Mouse (Mus musculus): ENCODE measurements around the gene Cryzl1. TPM values are rescaled to one million over a fixed set of nuclear protein-coding genes. Genes with fewer than 3 reads are reported as not detected.

The Cryzl1 gene
- polyA plus RNA-seq, 1 experiment from 2014 or later, result 54.5 TPM

- Histone ChIP-seq H3K4me3 (ENCODE audit: low read depth, low read length) (no peak overlapping the region), H3K9ac (ENCODE audit: low read depth, low read length) (no peak overlapping the region), H3K27ac (ENCODE audit: low read depth, low read length) (no peak overlapping the region), H3K27me3 (ENCODE audit: control insufficient read depth, insufficient read depth, low read length) (no peaks in the 10 kb centered on the region), H3K36me3 (ENCODE audit: control insufficient read depth, insufficient read depth, low read length) (peaks cover 10% of the 10 kb centered on the region), H3K4me2 (no peak overlapping the region), H3K9me3 (replicated peaks; ENCODE audit: control insufficient read depth, low read length) (no peaks in the 10 kb centered on the region), H3K4me1 (ENCODE audit: control insufficient read depth, insufficient read depth, low read length) (no peaks in the 10 kb centered on the region)
- 79% methylated on average over 14 of the region's 14 CpGs for WGBS (ENCODE audit: insufficient replicate concordance)
- no peak for ATAC-seq (replicated peaks; ENCODE audit: insufficient number of reproducible peaks, low FRiP score, low TSS enrichment)
Measured at GRCm38 (mm10) chr16:91704603-91705340, 24.0 kb downstream of the Cryzl1 start.

- peaks cover 11% of the 10 kb centered on the region for H3K36me3 ChIP-seq (ENCODE audit: control insufficient read depth, insufficient read depth, low read length)
- H3K4me2 ChIP-seq, result no peak overlapping the region
- no peak overlapping the region for H3K9ac ChIP-seq (ENCODE audit: low read depth, low read length)
- H3K4me3 ChIP-seq (ENCODE audit: low read depth, low read length), result no peak overlapping the region
- WGBS (ENCODE audit: insufficient replicate concordance), result 74% methylated on average over 3 of the region's 3 CpGs
- H3K27me3 ChIP-seq (ENCODE audit: control insufficient read depth, insufficient read depth, low read length), result no peaks in the 10 kb centered on the region
- ATAC-seq (replicated peaks; ENCODE audit: insufficient number of reproducible peaks, low FRiP score, low TSS enrichment), result no peak
- H3K4me1 ChIP-seq (ENCODE audit: control insufficient read depth, insufficient read depth, low read length), result no peaks in the 10 kb centered on the region
- H3K9me3 ChIP-seq (replicated peaks; ENCODE audit: control insufficient read depth, low read length), result no peaks in the 10 kb centered on the region
- H3K27ac ChIP-seq (ENCODE audit: low read depth, low read length), result no peak overlapping the region
Measured at GRCm38 (mm10) chr16:91702771-91703188, 26.0 kb downstream of the Cryzl1 start.

GRCm38 (mm10) chr16:91701908-91702307, 26.9 kb downstream of the Cryzl1 start:
- no peak for ATAC-seq (replicated peaks; ENCODE audit: insufficient number of reproducible peaks, low FRiP score, low TSS enrichment)
- Histone ChIP-seq H3K9me3 (replicated peaks; ENCODE audit: control insufficient read depth, low read length) (no peaks in the 10 kb centered on the region), H3K27ac (ENCODE audit: low read depth, low read length) (no peak overlapping the region), H3K36me3 (ENCODE audit: control insufficient read depth, insufficient read depth, low read length) (peaks cover 9% of the 10 kb centered on the region), H3K4me1 (ENCODE audit: control insufficient read depth, insufficient read depth, low read length) (no peaks in the 10 kb centered on the region), H3K4me2 (no peak overlapping the region), H3K4me3 (ENCODE audit: low read depth, low read length) (no peak overlapping the region), H3K27me3 (ENCODE audit: control insufficient read depth, insufficient read depth, low read length) (no peaks in the 10 kb centered on the region), H3K9ac (ENCODE audit: low read depth, low read length) (no peak overlapping the region)
- 80% methylated on average over 13 of the region's 13 CpGs for WGBS (ENCODE audit: insufficient replicate concordance)

GRCm38 (mm10) chr16:91698995-91699394, 29.8 kb downstream of the Cryzl1 start:
- Histone ChIP-seq H3K36me3 (ENCODE audit: control insufficient read depth, insufficient read depth, low read length) (peaks cover 9% of the 10 kb centered on the region), H3K27ac (ENCODE audit: low read depth, low read length) (no peak overlapping the region), H3K4me3 (ENCODE audit: low read depth, low read length) (no peak overlapping the region), H3K4me2 (no peak overlapping the region), H3K4me1 (ENCODE audit: control insufficient read depth, insufficient read depth, low read length) (peaks cover 5% of the 10 kb centered on the region; the same call in 1 of the 2 replicates), H3K27me3 (ENCODE audit: control insufficient read depth, insufficient read depth, low read length) (no peaks in the 10 kb centered on the region), H3K9ac (ENCODE audit: low read depth, low read length) (no peak overlapping the region), H3K9me3 (replicated peaks; ENCODE audit: control insufficient read depth, low read length) (no peaks in the 10 kb centered on the region)
- WGBS (ENCODE audit: insufficient replicate concordance), result 90% methylated on average over 1 of the region's 1 CpGs
- no peak for ATAC-seq (replicated peaks; ENCODE audit: insufficient number of reproducible peaks, low FRiP score, low TSS enrichment)

GRCm38 (mm10) chr16:91695108-91695755, 33.5 kb downstream of the Cryzl1 start:
- Histone ChIP-seq H3K27ac (ENCODE audit: low read depth, low read length) (no peak overlapping the region), H3K4me2 (no peak overlapping the region), H3K4me1 (ENCODE audit: control insufficient read depth, insufficient read depth, low read length) (peaks cover 5% of the 10 kb centered on the region; the same call in 1 of the 2 replicates), H3K4me3 (ENCODE audit: low read depth, low read length) (no peak overlapping the region), H3K27me3 (ENCODE audit: control insufficient read depth, insufficient read depth, low read length) (no peaks in the 10 kb centered on the region), H3K9me3 (replicated peaks; ENCODE audit: control insufficient read depth, low read length) (no peaks in the 10 kb centered on the region), H3K36me3 (ENCODE audit: control insufficient read depth, insufficient read depth, low read length) (peaks cover 7% of the 10 kb centered on the region), H3K9ac (ENCODE audit: low read depth, low read length) (no peak overlapping the region)
- 57% methylated on average over 8 of the region's 8 CpGs for WGBS (ENCODE audit: insufficient replicate concordance)
- ATAC-seq (replicated peaks; ENCODE audit: insufficient number of reproducible peaks, low FRiP score, low TSS enrichment), result no peak

- no peak overlapping the region for H3K9ac ChIP-seq (ENCODE audit: low read depth, low read length)
- peaks cover 7% of the 10 kb centered on the region for H3K36me3 ChIP-seq (ENCODE audit: control insufficient read depth, insufficient read depth, low read length)
- no peak overlapping the region for H3K4me3 ChIP-seq (ENCODE audit: low read depth, low read length)
- 33% methylated on average over 14 of the region's 14 CpGs for WGBS (ENCODE audit: insufficient replicate concordance)
- H3K9me3 ChIP-seq (replicated peaks; ENCODE audit: control insufficient read depth, low read length), result no peaks in the 10 kb centered on the region
- peaks cover 7% of the 10 kb centered on the region; the same call in 1 of the 2 replicates for H3K4me1 ChIP-seq (ENCODE audit: control insufficient read depth, insufficient read depth, low read length)
- no peaks in the 10 kb centered on the region for H3K27me3 ChIP-seq (ENCODE audit: control insufficient read depth, insufficient read depth, low read length)
- H3K4me2 ChIP-seq, result no peak overlapping the region
- no peak overlapping the region for H3K27ac ChIP-seq (ENCODE audit: low read depth, low read length)
- peak; percentile 72 for ATAC-seq (replicated peaks; ENCODE audit: insufficient number of reproducible peaks, low FRiP score, low TSS enrichment)
Measured at GRCm38 (mm10) chr16:91694455-91695084, 34.2 kb downstream of the Cryzl1 start.

- no peaks in the 10 kb centered on the region for H3K27me3 ChIP-seq (ENCODE audit: control insufficient read depth, insufficient read depth, low read length)
- H3K4me1 ChIP-seq (ENCODE audit: control insufficient read depth, insufficient read depth, low read length), result peaks cover 12% of the 10 kb centered on the region
- H3K27ac ChIP-seq (ENCODE audit: low read depth, low read length), result peak overlapping the region; percentile 29; the same call in 1 of the 2 replicates
- no peak overlapping the region for H3K9ac ChIP-seq (ENCODE audit: low read depth, low read length)
- no peaks in the 10 kb centered on the region for H3K36me3 ChIP-seq (ENCODE audit: control insufficient read depth, insufficient read depth, low read length)
- WGBS (ENCODE audit: insufficient replicate concordance), result 33% methylated on average over 7 of the region's 7 CpGs
- H3K4me2 ChIP-seq, result peak overlapping the region; percentile 88
- ATAC-seq (replicated peaks; ENCODE audit: insufficient number of reproducible peaks, low FRiP score, low TSS enrichment), result no peak
- H3K9me3 ChIP-seq (replicated peaks; ENCODE audit: control insufficient read depth, low read length), result no peaks in the 10 kb centered on the region
- 0 out of 2 replicates have a peak overlapping the region, but pooled peaks have one; percentile 5 for H3K4me3 ChIP-seq (ENCODE audit: low read depth, low read length)
Measured at GRCm38 (mm10) chr16:91689791-91690190, 39.0 kb downstream of the Cryzl1 start.

- Histone ChIP-seq H3K4me3 (ENCODE audit: low read depth, low read length) (peak within 1 kb of the TSS; percentile 94), H3K9me3 (replicated peaks; ENCODE audit: control insufficient read depth, low read length) (no peaks in the 10 kb centered on the region), H3K9ac (ENCODE audit: low read depth, low read length) (peak within 1 kb of the TSS; percentile 87), H3K36me3 (ENCODE audit: control insufficient read depth, insufficient read depth, low read length) (0 out of 2 replicates have a peak, but pooled peaks cover 5% of the 10 kb centered on the region), H3K4me1 (ENCODE audit: control insufficient read depth, insufficient read depth, low read length) (peaks cover 11% of the 10 kb centered on the region), H3K27me3 (ENCODE audit: control insufficient read depth, insufficient read depth, low read length) (no peaks in the 10 kb centered on the region), H3K4me2 (peak within 1 kb of the TSS; percentile 88), H3K27ac (ENCODE audit: low read depth, low read length) (peak within 1 kb of the TSS; percentile 77)
- WGBS (ENCODE audit: insufficient replicate concordance), result under 1% methylated on average over 54 of the region's 71 CpGs
- ATAC-seq (replicated peaks; ENCODE audit: insufficient number of reproducible peaks, low FRiP score, low TSS enrichment), result peak; percentile 97
Measured at GRCm38 (mm10) chr16:91688619-91689334, 40.0 kb downstream of the Cryzl1 start, which contains the start of gene Donson. TSS of gene Donson (minus strand) at chr16:91688770.
